Mouse (Mus musculus) heart, postnatal 14 days (tissue): Measurements from ENCODE around the gene Slco2b1. TPM values are rescaled to one million over a fixed set of nuclear protein-coding genes. Genes with fewer than 3 reads are reported as not detected.
A peak's percentile ranks its signal among the peaks of the same experiment; 100 is the strongest.
"Not testable (repeated sequence)": the region's sequence is repeated elsewhere in the genome, so short reads cannot be mapped to it uniquely, and the experiment has no call there.

Experiments
- DNase-seq, 2 experiments: peaks; one replicate each; pipeline ENCODE4 v3.0.0; 2021 to 2022
- intact Hi-C: fragments of 180-260 bp; cut with DNase I; formaldehyde crosslinking; loops from one replicate; pipeline ENCODE4 v1.15.1; 2025
- long read RNA-seq, 2 experiments: library from polyadenylated mRNA; stranded (forward); transcript quantifications; one replicate each; pipeline ENCODE4 v2.0.0; 2021
- total RNA-seq, 2 experiments: library from RNA; stranded (reverse); gene quantifications; 2 replicates each; pipeline ENCODE4 v1.2.3; 2021

Slco2b1 gene
- total RNA-seq = 10 to 100 TPM in 1 of 2 experiments, 1 to 10 TPM in 1; 8.8 to 11.4 TPM
- long read RNA-seq, experiment 1, full-length matches to known transcripts = 6 of 8 reads
- long read RNA-seq, experiment 1, partial matches to known transcripts = 2 of 8 reads
- long read RNA-seq, experiment 1, other reads (novel, unspliced or antisense) = 0 of 8 reads
- long read RNA-seq, experiment 2, full-length matches to known transcripts = 4 of 5 reads
- long read RNA-seq, experiment 2, partial matches to known transcripts = 1 of 5 reads
- long read RNA-seq, experiment 2, other reads (novel, unspliced or antisense) = 0 of 5 reads

DNA sequence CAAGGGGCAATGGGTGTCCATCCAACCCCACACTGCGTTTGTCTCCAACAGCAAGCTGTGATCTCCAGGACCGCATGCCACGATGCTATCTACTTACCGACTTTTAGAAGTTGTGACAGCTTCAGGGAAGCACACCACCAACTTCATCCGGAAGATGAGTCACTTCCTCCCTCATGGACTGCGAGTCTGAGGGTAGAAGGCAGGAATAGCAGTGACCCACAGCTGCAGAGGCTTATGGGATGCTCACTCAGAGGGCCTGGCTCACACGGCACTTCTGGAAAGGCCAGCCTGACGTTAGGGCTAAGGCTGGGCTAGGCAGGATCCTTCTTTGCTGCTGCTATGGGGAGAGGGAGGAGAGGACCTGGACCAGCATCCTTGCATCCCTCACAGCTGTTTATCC lies at the start of gene Slco2b1:
Gene Slco2b1 (minus strand): TSS at position 175 of the 400 bp plus-strand sequence.
- no peak for DNase-seq
- intact Hi-C loops = loop anchor here (2.0 to 5.0 kb wide), 2 partner anchors 84 to 86 kb away; partner anchors contain the start of gene Tpbgl

DNA sequence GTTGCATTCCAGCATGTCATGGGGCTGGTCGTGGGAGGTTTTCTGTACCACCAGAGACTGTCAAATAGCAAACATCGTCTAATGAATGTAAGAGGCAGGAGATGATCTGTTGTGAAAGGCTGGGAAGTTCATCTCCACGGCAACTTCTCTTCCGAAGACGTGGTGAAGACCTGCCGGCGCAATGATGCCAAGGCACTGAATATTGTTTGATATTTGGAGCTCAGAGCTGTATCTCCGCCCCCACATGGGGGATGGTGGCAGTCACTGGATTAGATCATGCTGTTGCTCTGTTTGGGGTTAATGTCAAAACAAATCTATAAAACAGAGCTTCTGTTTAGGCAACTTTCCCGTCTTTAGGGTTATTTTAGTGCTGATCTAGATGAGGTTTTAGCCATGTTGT lies 28.1 kb upstream of the Slco2b1 start:
- no peak for DNase-seq
- intact Hi-C loops = no loop called here

DNA sequence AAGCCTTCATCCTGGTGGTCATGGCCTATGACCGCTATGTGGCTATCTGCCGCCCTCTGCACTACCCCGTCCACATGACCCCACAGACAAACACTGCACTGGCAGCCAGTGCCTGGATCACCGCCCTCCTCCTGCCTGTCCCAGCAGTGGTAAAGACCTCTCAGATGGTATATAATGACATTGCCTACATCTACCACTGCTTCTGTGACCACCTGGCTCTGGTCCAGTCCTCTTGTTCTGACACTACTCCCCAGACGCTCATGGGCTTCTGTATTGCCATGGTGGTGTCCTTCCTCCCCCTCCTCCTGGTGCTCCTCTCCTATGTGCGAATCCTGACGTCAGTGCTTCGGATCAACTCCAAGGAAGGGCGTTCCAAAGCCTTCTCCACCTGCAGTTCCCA lies 24.4 kb upstream of the Slco2b1 start:
- intact Hi-C loops, DNase-seq: not testable (repeated sequence)

DNA sequence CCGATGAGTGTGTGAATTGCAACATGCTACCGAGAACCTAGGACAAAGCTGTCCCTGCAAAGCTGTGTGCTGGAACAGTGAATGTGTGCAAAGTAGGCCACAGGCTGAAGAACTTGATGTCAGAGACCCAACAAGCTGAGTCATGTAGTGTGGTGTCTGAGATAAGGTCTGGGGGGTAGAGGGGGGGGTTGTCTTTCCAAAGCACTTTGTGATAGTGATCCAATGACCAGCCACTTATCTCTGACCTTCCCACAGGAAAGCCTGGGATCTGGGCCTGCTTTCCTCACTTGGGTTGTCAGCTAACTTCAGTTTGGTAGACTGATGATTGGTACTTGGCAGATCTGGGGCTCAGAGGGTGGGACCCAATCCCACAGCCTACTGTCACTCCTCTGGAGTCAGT lies 23.5 kb upstream of the Slco2b1 start:
- intact Hi-C loops = loop anchor here (5.0 kb wide), 1 partner anchor 53 kb away; no protein-coding TSS in a partner anchor
- DNase-seq = peak in 1 of 2 experiments; percentile 27

DNA sequence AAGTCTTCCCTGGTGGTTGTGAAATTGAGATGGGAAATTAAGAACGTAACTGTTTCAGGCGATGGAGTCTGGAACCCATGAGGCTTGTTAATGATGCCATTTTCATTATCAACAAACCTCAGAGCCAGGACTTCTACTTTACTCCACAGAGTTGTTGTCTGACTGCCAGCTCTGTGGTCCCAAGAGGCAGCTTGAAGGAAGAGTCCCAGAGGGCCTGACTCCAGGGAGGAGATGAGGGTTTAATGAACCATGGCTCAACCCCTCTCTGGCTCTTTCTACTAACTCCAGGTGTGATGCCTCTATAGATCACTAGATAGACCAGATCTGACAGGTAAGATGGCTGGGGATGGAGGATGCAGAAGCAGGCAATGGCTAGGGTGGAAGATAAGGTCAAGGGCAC lies 18.8 kb upstream of the Slco2b1 start, which contains the start of gene Olfr520:
Gene Olfr520 (plus strand): TSS at position 301 of the 400 bp plus-strand sequence.
- intact Hi-C loops = loop anchor here (5.0 kb wide), 1 partner anchor 57 kb away; no protein-coding TSS in a partner anchor

DNA sequence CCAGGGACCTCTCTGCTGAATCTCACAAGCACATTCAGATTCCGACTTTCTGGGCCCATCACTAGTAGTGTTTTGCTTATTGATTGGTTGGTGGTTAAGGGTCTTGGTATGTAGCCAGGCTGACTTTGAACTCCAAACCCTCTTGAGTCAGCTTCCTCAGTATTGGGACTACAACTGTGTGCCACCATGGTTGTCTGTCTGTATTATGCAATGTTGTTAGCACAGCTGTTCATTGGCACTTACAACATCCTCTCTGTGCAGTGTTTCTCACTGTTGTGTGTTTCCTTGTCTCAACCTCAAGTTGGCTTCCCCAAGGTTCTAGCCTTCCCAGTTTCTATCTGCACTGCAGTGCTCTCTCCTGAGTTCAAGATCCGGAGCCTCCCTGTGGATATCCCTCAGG lies 5.4 kb upstream of the Slco2b1 start:
- DNase-seq = no peak
- intact Hi-C loops = no loop called here

More for the DNA sequence above, 18.8 kb upstream of the Slco2b1 start, which contains the start of gene Olfr520:
- no peak for DNase-seq

DNA sequence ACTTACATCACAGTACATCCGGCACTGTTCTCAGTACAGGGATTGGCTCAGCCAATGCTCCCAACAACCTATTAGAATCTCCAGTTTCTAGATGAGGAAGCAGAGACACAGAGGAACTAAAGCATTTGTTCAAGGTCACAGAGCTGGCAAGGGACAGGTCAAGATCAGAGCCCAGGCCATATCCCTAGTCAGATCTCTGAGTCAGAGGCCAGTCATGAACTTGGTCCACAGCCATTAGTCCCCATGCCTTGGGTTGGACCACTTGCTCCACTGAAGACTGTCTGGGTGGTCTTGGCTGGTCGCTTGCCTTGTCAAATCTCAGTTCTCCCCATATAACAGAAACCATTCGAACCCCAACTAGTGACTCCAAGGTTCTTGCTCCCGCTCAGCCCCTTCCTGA lies 1.3 kb upstream of the Slco2b1 start:
- intact Hi-C loops = loop anchor here (5.0 kb wide), 1 partner anchor 85 kb away; no protein-coding TSS in a partner anchor
- no peak for DNase-seq

DNA sequence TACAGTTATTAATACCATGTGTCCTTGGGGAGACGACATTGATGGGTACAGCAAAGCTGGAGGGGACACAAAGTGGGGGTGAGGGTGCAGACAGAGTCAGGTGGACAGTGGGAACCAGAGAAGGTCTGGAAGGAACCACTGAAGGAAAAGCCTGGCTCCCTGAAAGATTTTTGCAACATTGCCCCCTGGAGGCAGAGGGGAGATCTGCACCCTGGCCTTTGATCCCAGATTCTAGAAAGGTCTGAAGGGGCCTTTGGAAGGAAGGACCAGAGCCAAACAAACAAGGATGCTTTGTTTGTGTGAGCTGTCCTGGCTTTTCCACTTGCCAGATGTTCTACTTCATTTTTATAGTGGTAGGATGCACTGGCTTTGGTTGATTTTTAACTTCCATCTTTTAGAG lies 664 bp downstream of the Slco2b1 start:
- DNase-seq = peak; percentile 76 to 84

DNA sequence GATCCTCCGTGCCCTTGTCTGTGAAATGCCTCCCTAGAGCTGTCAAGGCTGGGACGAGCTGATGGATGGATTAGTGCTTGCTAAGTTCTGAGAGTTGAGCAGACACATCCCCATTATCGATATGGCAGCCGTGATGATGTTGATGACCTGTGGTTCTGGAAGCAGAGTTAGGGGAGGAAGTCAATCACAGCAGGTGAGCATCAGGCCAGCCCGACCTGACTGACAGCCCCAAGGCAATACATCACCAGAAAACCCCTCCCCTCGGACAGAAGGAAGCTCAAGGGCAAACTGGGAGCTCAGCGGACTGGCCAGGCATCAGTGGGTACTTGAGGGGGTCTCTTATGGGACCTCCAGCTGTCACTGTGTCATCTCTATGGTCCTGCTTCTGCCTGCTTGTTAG lies 1.1 kb downstream of the Slco2b1 start:
- DNase-seq = no peak
- intact Hi-C loops = loop anchor here (1.0 to 5.0 kb wide), 3 partner anchors 51 to 87 kb away; partner anchors contain the start of gene Tpbgl

More for the DNA sequence above, 664 bp downstream of the Slco2b1 start:
- intact Hi-C loops = loop anchor here (1.0 to 5.0 kb wide), 3 partner anchors 51 to 87 kb away; partner anchors contain the start of gene Tpbgl

DNA sequence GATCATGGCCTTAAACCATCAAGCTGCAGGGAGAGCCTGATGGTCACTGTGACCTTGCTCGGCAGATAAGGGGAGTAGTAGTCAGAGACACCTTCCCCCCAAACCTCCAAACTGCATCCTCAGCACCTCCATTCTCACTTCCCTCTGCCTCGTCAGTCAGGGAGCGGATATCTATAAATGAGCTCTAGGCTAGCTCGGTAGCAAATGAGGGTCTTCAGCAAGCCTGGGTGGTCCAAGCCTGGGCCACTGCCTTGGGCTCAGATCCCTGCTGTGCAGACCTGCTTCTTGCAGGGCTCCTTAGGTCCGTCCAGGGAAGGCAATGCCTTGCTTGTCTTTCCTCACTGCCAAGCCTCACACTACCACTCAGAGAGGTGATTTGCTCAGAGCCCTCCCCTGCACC lies 2.4 kb downstream of the Slco2b1 start:
- no peak for DNase-seq
- intact Hi-C loops = no loop called here

DNA sequence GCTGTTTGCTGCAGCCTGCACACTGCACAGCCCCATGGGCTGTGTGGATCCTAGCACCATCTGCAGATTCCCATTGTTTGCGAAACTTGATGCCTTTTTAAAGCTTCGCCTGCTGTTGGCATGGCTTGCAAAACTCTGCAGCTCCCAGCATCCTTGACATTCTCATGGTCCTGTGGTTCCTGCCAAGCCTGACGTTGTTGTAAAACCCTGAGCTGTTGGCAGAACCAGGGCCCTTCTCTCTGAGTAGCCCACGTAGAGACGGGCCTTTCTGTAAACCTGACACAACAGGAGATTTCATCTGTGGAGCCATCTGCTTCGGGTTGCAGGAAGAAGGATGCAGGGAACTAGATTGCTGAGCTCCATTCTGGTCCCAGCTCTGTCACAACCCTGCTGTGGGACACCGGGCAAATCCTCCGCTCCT lies 2.8 kb downstream of the Slco2b1 start:
- DNase-seq = no peak

DNA sequence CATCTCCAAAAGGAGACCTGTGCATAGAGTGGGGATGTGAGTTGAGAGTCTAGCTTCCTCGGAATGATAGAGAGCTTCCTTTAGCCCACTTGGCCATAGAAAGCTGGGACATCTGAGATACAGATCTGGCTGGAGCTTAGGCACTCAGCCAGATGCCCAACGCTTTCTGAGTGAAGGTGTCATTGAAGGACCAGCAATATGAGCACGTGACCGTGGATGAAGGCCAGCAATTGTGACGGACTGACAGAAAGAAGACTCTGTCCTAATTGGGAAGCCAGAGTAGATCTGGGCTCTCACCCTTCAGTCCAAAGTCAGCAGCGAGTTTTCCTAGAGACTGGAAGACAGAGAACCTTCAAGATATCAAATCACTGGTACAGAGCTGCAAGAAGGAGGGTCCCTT lies 3.5 kb downstream of the Slco2b1 start:
- DNase-seq = no peak
- intact Hi-C loops = loop anchor here (2.0 kb wide), 1 partner anchor 17 kb away; no protein-coding TSS in a partner anchor

More for the DNA sequence above, 2.8 kb downstream of the Slco2b1 start:
- intact Hi-C loops = no loop called here

DNA sequence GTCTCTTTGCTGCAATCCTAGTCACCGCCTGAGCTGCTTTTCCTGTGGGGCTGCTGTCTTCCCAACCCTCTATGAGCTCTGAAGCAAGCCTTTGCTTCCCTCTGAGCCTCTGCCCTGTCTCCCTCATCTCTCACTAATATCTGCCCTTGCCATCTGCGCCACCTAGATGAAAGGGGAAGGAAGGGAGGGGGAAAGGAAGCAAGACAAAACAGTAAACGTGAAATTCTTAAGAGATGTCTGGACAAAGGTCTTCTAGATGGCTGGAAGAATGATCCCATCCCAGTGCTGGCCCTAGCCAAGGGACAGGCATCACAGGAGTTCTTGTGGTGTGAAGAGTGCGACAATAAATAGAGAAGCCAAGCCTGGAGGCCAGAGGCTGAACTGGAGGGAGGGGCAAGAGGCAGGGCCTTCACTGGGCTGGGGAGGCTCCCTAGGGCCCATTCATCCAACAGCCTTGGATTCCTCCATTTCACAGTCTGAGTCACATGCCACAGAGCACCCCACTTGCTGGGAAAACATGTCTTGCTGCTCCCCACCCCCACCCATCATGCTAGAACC lies 4.0 kb downstream of the Slco2b1 start:
- intact Hi-C loops = loop anchor here (2.0 kb wide), 1 partner anchor 16 kb away; no protein-coding TSS in a partner anchor

DNA sequence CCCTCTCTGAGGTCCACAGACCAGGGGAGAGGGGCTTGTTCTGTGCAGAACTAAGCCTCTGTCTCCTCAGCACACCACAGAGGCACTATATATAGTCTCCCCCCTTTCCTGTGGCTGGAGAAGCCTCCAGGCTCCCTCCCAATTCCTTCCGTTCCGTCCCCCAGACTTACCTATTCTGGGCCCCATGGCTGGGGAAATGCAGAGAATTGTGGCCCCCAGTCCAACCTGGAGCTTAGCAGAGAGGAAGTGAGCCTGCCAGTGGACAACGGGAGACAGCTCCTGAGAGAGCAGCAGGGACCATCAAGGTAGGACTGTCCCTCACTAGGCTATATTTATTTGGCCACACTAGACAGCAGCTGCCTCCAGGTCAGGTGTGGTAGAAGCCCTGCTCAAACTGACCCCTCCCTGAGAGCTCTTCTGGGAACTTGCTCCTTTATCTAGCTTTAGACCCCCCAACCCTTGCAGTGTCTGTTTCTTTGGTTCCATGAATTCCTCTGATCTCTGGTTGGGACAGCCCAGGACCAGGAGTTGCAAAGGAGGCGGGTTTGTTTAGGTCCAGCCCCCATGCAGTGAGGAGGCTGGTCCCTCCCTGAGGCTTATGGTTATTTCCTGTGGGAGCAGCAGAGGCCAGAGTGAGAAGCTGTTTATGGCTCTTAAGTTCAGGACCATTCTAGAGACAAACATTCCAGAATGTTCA lies 4.7 kb downstream of the Slco2b1 start:
- DNase-seq = peak; percentile 50 to 55
- intact Hi-C loops = loop anchor here (2.0 kb wide), 1 partner anchor 16 kb away; no protein-coding TSS in a partner anchor

More for the DNA sequence above, 4.0 kb downstream of the Slco2b1 start:
- peak; percentile 50 to 56 for DNase-seq

DNA sequence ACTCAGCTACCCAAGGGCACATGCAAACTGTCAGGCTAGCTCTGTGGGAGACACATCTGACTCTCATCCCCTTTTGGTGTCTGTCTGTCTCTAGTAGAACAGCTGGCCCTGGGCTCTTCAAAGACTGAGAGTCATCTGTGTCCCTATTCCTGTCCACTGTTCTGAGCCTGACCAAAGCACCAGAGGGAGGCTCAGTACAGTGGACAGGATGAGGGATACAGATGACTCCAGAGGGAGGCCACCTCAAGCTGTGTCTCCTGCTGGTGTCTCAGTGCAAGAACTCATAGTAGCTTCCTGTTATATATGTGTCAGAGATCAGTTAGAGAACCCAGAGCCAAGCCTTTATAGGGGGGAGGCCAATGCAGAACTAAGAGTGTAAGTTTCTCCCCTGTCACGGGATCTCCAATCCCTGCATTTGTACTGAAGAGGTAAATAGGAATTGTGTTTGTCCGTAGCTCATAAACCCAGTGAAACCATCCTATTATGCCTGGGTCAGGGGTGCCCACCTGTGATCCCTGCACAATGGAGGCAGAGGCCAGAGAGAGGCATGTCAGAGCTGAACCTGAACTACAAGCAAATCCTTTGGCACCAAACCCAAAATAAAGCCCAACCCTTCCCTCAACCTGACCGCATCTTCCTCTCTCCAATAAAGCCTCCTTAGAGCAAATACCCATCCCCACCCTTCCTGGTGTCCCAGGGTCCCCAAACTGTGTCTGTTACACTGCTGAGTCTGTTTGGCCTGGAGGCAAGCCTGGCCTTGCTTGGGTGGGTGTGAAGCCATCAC lies 6.2 kb downstream of the Slco2b1 start:
- intact Hi-C loops = no loop called here
- no peak for DNase-seq

DNA sequence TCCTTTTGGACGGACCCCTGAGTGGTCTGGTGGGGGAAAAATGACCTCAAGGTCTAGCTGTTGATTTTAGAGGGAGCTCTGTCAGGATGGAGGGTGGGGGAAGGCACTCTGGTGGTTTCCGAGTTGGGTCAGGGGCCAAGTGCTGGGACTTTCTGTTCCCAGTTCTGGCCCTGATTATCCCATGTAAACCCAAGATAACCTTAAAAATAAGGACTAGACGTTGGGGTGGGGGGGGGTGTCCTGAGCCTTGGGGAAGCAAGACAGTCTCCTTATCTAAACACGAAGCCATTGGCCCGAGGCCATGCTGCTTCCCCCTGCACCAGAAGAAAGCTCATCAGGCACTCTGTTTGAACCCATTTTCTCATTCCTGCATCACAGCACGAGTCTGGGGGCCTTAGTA lies 8.9 kb downstream of the Slco2b1 start:
- intact Hi-C loops = no loop called here
- DNase-seq = no peak

DNA sequence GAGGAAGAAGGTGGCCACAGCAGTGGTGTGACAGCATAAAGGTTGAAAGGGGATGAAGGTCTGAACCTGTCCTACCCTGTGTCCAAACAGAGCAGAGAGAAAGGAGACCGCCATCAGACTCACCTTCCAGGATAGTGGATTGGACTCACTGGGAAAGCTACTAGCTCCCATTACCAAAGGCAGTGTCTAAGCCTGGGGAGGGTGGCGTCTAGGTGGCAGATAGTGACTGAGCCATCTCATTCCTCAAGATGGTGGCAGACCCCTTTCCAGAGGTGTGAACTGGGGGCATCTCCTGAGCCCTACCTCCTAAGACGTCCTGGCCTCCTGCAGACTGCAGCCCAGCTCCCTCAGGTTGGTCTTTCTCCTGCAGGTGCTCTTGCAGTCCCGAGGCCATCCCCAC lies 10.5 kb downstream of the Slco2b1 start:
- no peak for DNase-seq
- intact Hi-C loops = no loop called here

DNA sequence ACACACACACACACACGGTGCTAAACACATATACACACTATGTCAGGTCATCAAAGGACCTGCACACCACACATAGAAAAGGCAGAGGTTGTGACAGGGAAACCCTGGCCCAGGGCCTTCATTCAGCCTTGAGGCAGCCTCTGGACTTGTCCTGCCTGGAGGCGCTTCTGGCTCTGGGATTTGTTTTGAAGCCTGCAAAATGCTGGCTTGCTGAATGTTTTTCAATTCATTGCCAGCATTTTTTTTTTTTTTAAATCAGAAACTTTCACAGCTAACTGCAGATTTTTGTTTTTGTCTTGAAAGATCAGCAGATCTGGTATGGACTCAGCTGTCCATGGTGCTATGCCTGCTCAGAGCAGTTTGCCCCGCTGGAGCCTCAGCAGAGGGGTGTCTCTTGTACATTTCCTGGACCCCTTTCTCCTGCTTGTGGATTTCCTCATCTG lies 11.4 kb downstream of the Slco2b1 start:
- peak; percentile 45 to 50 for DNase-seq
- intact Hi-C loops = no loop called here

DNA sequence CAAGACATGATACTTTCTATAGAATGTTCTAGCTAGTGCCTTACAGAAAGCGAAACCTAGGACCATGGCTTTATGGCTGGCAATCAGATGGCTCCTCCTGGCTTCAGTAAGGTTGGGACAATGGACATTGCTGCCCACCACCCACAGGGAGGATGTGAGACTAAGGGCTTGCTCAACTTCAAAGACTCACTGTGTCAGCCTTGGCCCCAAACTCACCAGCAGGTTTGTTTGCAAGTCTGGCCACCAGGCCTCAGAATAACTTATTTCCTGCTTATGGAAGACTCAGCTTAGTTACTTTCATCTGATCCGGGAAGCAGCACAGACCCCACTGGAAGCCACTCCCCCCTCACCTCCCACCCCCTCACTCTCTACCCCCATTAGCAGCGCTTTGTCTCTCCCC lies 12.0 kb downstream of the Slco2b1 start:
- no peak for DNase-seq
- intact Hi-C loops = no loop called here

DNA sequence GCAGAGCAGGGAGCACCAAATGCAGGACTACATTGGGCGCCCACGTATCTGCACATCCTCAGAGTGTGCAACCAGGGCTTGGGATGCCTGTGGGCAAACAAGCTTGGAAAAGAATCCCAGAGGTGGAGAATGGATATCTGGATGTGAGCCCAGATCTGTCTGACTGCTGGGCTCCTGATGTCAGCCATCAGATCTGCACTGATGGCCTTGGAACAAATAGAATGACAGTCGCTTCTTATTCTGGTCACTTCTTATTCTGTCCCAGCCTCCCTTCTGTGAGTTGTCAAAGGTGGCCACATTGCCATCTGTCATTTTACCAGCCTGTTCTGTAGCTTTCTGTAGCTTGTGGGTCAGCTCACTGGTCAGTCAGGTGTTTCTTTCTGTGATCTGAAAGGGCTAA lies 12.6 kb downstream of the Slco2b1 start:
- no peak for DNase-seq
- intact Hi-C loops = no loop called here
